ENCODE assay signal across 9 mouse cellular contexts in the genomic region with DNA sequence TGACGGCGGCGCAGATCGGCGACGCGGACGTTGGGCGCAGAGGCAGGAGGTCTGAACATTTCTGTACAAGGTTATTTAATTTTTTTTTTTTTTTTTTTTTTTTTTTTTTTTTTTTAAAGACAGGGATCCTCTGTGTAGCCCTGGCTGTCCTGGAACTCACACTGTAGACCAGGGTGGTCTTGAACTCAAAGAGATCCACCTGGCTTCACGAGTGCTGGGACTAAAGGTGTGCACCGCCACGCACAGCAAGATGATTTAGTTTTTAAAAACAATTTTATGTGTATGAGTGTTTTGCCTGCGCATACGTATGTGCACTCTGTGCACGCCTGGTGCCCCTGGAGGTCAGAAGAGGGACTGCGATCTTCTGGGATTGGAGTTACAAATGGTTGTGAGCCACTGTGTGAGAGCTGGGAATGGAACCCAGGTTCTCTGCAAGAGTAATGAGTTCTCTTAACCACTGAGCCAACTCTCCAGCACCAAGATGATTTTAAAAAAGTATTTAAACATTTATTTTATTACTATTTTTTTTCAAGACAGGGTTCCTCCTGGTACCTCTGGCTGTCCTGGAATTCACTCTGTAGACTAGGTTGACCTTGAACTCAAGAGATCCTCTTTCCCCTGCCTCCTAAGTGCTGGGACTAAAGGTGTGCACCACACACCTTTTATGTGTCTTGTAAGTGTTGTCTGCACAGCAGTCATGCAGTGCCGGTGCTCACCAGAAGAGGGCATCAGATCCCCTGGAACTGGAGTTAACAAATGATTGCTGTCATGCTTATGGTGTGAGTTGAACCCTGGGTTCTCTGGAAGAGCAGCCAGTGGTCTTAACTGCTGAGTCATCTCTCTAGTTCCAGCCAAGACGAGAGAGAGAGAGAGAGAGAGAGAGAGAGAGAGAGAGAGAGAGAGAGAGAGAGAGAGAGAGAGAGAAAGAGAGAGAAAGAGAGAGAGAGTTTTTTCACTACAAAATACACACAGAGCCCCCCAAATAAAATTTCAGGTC. TPM values are rescaled to one million over a fixed set of nuclear protein-coding genes. Genes with fewer than 3 reads are reported as not detected.
DNase-seq lines count a peak whose midpoint lies in the region; ATAC-seq lines count a peak whose summit lies in the region.
"Had no signal": no experiment of that assay in that cellular context is flagged by ENCODE, and none has a peak within 500 bp of the region (broad histone marks: within the 10 kb centered on the region; RNA-seq: fewer than 3 reads in every experiment).

A gene (minus strand): TSS at position 51 of the 997 bp plus-strand sequence.

- peak; percentile 18 to 24 for DNase-seq in frontal cortex, postnatal 36 days (ENCODE audit: low spot score in 2 of 2)
- DNase-seq in frontal cortex, postnatal 25 days (ENCODE audit: low spot score in 2 of 2): no peak
- DNase-seq in neural tube, embryonic 10.5 days (ENCODE audit: extremely low spot score, low spot score): peak; percentile 40
- peak; percentile 43 for DNase-seq in brain, adult 2 months (ENCODE audit: low read depth, low spot score)
- peak; percentile 47 to 81 for DNase-seq in kidney, postnatal 36 days
- DNase-seq in frontal cortex, postnatal 10 days (ENCODE audit: low spot score in 2 of 2): no peak

- no peak within 1 kb of the TSS for H3K4me3 ChIP-seq in neural tube, embryonic 15.5 days (replicated peaks)
- H3K4me3 ChIP-seq: limb, embryonic 15.5 days had no signal

- no peaks in the 10 kb centered on the region for H3K4me1 ChIP-seq in neural tube, embryonic 15.5 days
- H3K4me1 ChIP-seq: limb, embryonic 15.5 days had no signal

- H3K9me3 ChIP-seq in neural tube, embryonic 15.5 days (replicated peaks): no peaks in the 10 kb centered on the region
- H3K9me3 ChIP-seq: limb, embryonic 15.5 days had no signal

- H3K27ac ChIP-seq in neural tube, embryonic 15.5 days (replicated peaks): no peak within 1 kb of the TSS
- H3K27ac ChIP-seq: limb, embryonic 15.5 days had no signal

- ATAC-seq in neural tube, embryonic 15.5 days (ENCODE audit: low FRiP score): no peak
- ATAC-seq in neutrophil, adult 5-6 weeks (ENCODE audit: extremely low read depth, insufficient number of reproducible peaks, low FRiP score, poor library complexity, severe bottlenecking): peak; percentile 49; the same call in 1 of the 2 replicates

- H3K36me3 ChIP-seq in neural tube, embryonic 15.5 days: no peaks in the 10 kb centered on the region
- H3K36me3 ChIP-seq: limb, embryonic 15.5 days had no signal

- no peaks in the 10 kb centered on the region for H3K27me3 ChIP-seq in neural tube, embryonic 15.5 days (replicated peaks)
- H3K27me3 ChIP-seq: limb, embryonic 15.5 days had no signal

- WGBS in neural tube, embryonic 15.5 days: 89% methylated on average over 18 of the region's 18 CpGs

- no peak within 1 kb of the TSS for H3K9ac ChIP-seq in neural tube, embryonic 15.5 days (replicated peaks)
- H3K9ac ChIP-seq: limb, embryonic 15.5 days had no signal

- no peak within 1 kb of the TSS for H3K4me2 ChIP-seq in neural tube, embryonic 15.5 days
- H3K4me2 ChIP-seq: limb, embryonic 15.5 days had no signal

RNA-seq across cellular contexts. Expression of the gene that starts here (rescaled TPM):
- not detected in 2 replicates for polyA plus RNA-seq in neural tube, embryonic 15.5 days (2015; fragmentation: Nextera tagmentation; extraction: Ambion mirVana)
- total RNA-seq in neutrophil, adult 5-6 weeks (2017): not detected in 2 replicates
- polyA plus RNA-seq: limb, embryonic 15.5 days had no signal

Comparison
In these comparisons a context has a peak if more than half of its experiments do, and no peak if none do; other contexts are left out.
1. DNase-seq: peak in frontal cortex, postnatal 36 days (2 of 2), neural tube, embryonic 10.5 days (single experiment), brain, adult 2 months (single experiment) and kidney, postnatal 36 days (2 of 2); none in frontal cortex, postnatal 25 days (0 of 2) and frontal cortex, postnatal 10 days (0 of 2).
2. Peak in ATAC-seq in neutrophil, adult 5-6 weeks; RNA of the gene not detected or under 1 TPM.